Mouse (Mus musculus) myocyte (in vitro differentiated cells): Measurements from ENCODE around the gene Fancd2os.

Experiments
- E2F4 ChIP-seq: IDR thresholded peaks from one replicate; pipeline ENCODE4 v1.6.1; 2011; ENCODE audit warnings: mild to moderate bottlenecking, control low read depth, moderate library complexity; ENCODE audit not compliant: insufficient read depth
- MAX ChIP-seq: IDR thresholded peaks from one replicate; pipeline ENCODE4 v1.6.1; 2011; ENCODE audit warnings: low read depth, mild to moderate bottlenecking, control low read depth
- MYOD1 ChIP-seq, 3 experiments: IDR thresholded peaks; one replicate each; pipeline ENCODE4 v1.6.1; 2011; ENCODE audit warnings: control low read depth in 2 of 3, low read depth in 2 of 3, mild to moderate bottlenecking in 2 of 3, moderate library complexity in 1 of 3; ENCODE audit not compliant: insufficient read length in 2 of 3, control insufficient read depth in 1 of 3
- MYOG ChIP-seq, 3 experiments: IDR thresholded peaks; one replicate each; pipeline ENCODE4 v1.6.1; 2011; ENCODE audit warnings: control low read depth in 2 of 3, low read depth in 2 of 3, mild to moderate bottlenecking in 2 of 3; ENCODE audit not compliant: insufficient read length in 2 of 3, control insufficient read depth in 1 of 3, insufficient read depth in 1 of 3
- POLR2A ChIP-seq: IDR thresholded peaks from one replicate; pipeline ENCODE4 v1.6.1; 2011; ENCODE audit warnings: low read depth, mild to moderate bottlenecking, control low read depth, moderate library complexity; ENCODE audit not compliant: insufficient read length
- SRF ChIP-seq: IDR thresholded peaks from one replicate; pipeline ENCODE4 v1.6.1; 2011; ENCODE audit warnings: low read depth; ENCODE audit not compliant: control insufficient read depth, insufficient read length
- TCF12 ChIP-seq: IDR thresholded peaks from one replicate; pipeline ENCODE4 v1.6.1; 2011; ENCODE audit warnings: mild to moderate bottlenecking, control low read depth; ENCODE audit not compliant: poor library complexity, insufficient read depth, severe bottlenecking
- USF1 ChIP-seq: IDR thresholded peaks from one replicate; pipeline ENCODE4 v1.6.1; 2011; ENCODE audit warnings: low read depth, mild to moderate bottlenecking, control low read depth, moderate library complexity

- TF ChIP-seq SRF (no peak), MYOD1 (IDR thresholded peaks at IDR 0.05; ENCODE audit: control insufficient read depth in 1 of 3, insufficient read length in 2 of 3, low read depth in 2 of 3) (no peak), POLR2A (no peak), MAX (no peak), TCF12 (no peak), USF1 (no peak), MYOG (IDR thresholded peaks at IDR 0.05; ENCODE audit: control insufficient read depth in 1 of 3, insufficient read depth in 1 of 3, insufficient read length in 2 of 3, low read depth in 2 of 3) (no peak), E2F4 (no peak)
Observed at GRCm38 (mm10) chr6:113600543-113601139, at the start of gene Fancd2os.
